Mouse (Mus musculus) neural tube, embryonic 12.5 days (tissue): Measurements from ENCODE around the gene Olfr67. TPM values are rescaled to one million over a fixed set of nuclear protein-coding genes. Genes with fewer than 3 reads are reported as not detected.
"Not testable (repeated sequence)": the region's sequence is repeated elsewhere in the genome, so short reads cannot be mapped to it uniquely, and the experiment has no call there.

Experiments
- ATAC-seq: fragments of 200-750 bp; cut with Nextera tagmentation; 2 replicates; pipeline ENCODE4 v1.8.0; 2017; ENCODE audit warnings: low read depth, mild to moderate bottlenecking, moderate TSS enrichment, moderate library complexity; ENCODE audit not compliant: low FRiP score
- H3K27ac ChIP-seq: fragments of 300-500 bp; sonication (generic); 2 replicates; pipeline ENCODE4 v1.5.1; 2016
- H3K27me3 ChIP-seq: fragments of 300-500 bp; sonication (generic); replicated peaks from 2 replicates; pipeline ENCODE4 v1.6.1; 2016; ENCODE audit warnings: mild to moderate bottlenecking
- H3K36me3 ChIP-seq: fragments of 300-500 bp; sonication (generic); 2 replicates; pipeline ENCODE4 v1.6.1; 2016; ENCODE audit warnings: mild to moderate bottlenecking
- H3K4me1 ChIP-seq: fragments of 300-500 bp; sonication (generic); 2 replicates; pipeline ENCODE4 v1.6.1; 2016
- H3K4me2 ChIP-seq: fragments of 300-500 bp; sonication (generic); replicated peaks from 2 replicates; pipeline ENCODE4 v1.6.1; 2016; ENCODE audit warnings: mild to moderate bottlenecking
- H3K4me3 ChIP-seq: fragments of 300-500 bp; sonication (generic); 2 replicates; pipeline ENCODE4 v1.5.1; 2016
- H3K9ac ChIP-seq: fragments of 300-500 bp; sonication (generic); 2 replicates; pipeline ENCODE4 v1.6.1; 2016; ENCODE audit warnings: mild to moderate bottlenecking
- H3K9me3 ChIP-seq: fragments of 300-500 bp; sonication (generic); 2 replicates; pipeline ENCODE4 v1.6.1; 2016; ENCODE audit warnings: mild to moderate bottlenecking
- WGBS: fragments of 180-500 bp; shearing (Covaris S2); methylation state at CpG from one replicate; pipeline ENCODE4 v1.1.7; 2016; 5-methylcytosine and 5-hydroxymethylcytosine counted together
- polyA plus RNA-seq: library from polyadenylated mRNA; unstranded; fragments of >200 nt; fragmentation: Nextera tagmentation; extraction: Ambion mirVana; gene quantifications from 2 replicates; pipeline ENCODE4 v1.2.1, GENCODE M21; 2016

Gene Olfr67
- not detected in 2 replicates for polyA plus RNA-seq

- Histone ChIP-seq H3K4me2 (no peak within 1 kb of the TSS), H3K9me3 (no peaks in the 10 kb centered on the region), H3K4me1 (no peaks in the 10 kb centered on the region), H3K9ac (no peak within 1 kb of the TSS), H3K36me3 (no peaks in the 10 kb centered on the region), H3K4me3 (no peak within 1 kb of the TSS), H3K27ac (no peak within 1 kb of the TSS), H3K27me3 (no peaks in the 10 kb centered on the region)
- WGBS, result 88% methylated on average over 3 of the region's 3 CpGs
- no peak for ATAC-seq
Measured at GRCm38 (mm10) chr7:103791721-103792120, at the start of gene Olfr67. Gene Olfr67 (minus strand): TSS chr7:103791821.

- ATAC-seq, result no peak
- Histone ChIP-seq H3K27ac (no peak within 1 kb of the TSS), H3K4me2 (no peak within 1 kb of the TSS), H3K4me1 (no peaks in the 10 kb centered on the region), H3K9me3 (no peaks in the 10 kb centered on the region), H3K4me3 (no peak within 1 kb of the TSS), H3K36me3 (no peaks in the 10 kb centered on the region), H3K9ac (no peak within 1 kb of the TSS), H3K27me3 (no peaks in the 10 kb centered on the region)
- 71% methylated on average over 3 of the region's 3 CpGs for WGBS
Measured at GRCm38 (mm10) chr7:103840268-103840667, 48.6 kb upstream of the Olfr67 start, which contains the start of gene Hbb-bh2. Gene Hbb-bh2 (minus strand): TSS chr7:103840520.

- Histone ChIP-seq H3K4me1 (no peaks in the 10 kb centered on the region), H3K9ac (no peak within 1 kb of the TSS), H3K27me3 (no peaks in the 10 kb centered on the region), H3K4me2 (no peak within 1 kb of the TSS), H3K27ac (no peak within 1 kb of the TSS), H3K36me3 (no peaks in the 10 kb centered on the region), H3K9me3 (no peaks in the 10 kb centered on the region), H3K4me3 (no peak within 1 kb of the TSS)
- 93% methylated on average over 4 of the region's 4 CpGs for WGBS
- no peak for ATAC-seq
Measured at GRCm38 (mm10) chr7:103827808-103828207, 36.2 kb upstream of the Olfr67 start, which contains the start of gene Hbb-bs. Gene Hbb-bs (minus strand): TSS chr7:103828096.

GRCm38 (mm10) chr7:103827139-103827538 lies 35.5 kb upstream of the Olfr67 start:
- H3K4me2 ChIP-seq, H3K4me1 ChIP-seq, H3K27me3 ChIP-seq, H3K36me3 ChIP-seq, H3K9me3 ChIP-seq, ATAC-seq, H3K9ac ChIP-seq, H3K27ac ChIP-seq, H3K4me3 ChIP-seq: not testable (repeated sequence)
- no CpG with 5 or more reads among the region's 2 CpGs for WGBS

GRCm38 (mm10) chr7:103826255-103826887 lies 34.8 kb upstream of the Olfr67 start:
- no peaks in the 10 kb centered on the region for H3K9me3 ChIP-seq
- H3K4me3 ChIP-seq, result no peak overlapping the region
- no peaks in the 10 kb centered on the region for H3K27me3 ChIP-seq
- 69% methylated on average over 3 of the region's 3 CpGs for WGBS
- H3K9ac ChIP-seq, result no peak overlapping the region
- no peak overlapping the region for H3K27ac ChIP-seq
- H3K4me1 ChIP-seq, result no peaks in the 10 kb centered on the region
- H3K4me2 ChIP-seq, result no peak overlapping the region
- H3K36me3 ChIP-seq, result no peaks in the 10 kb centered on the region
- ATAC-seq, result no peak

- no peak overlapping the region for H3K4me3 ChIP-seq
- H3K4me1 ChIP-seq, result no peaks in the 10 kb centered on the region
- no peak overlapping the region for H3K9ac ChIP-seq
- WGBS, result 93% methylated on average over 3 of the region's 3 CpGs
- no peaks in the 10 kb centered on the region for H3K36me3 ChIP-seq
- no peak overlapping the region for H3K4me2 ChIP-seq
- H3K27ac ChIP-seq, result no peak overlapping the region
- H3K9me3 ChIP-seq, result no peaks in the 10 kb centered on the region
- H3K27me3 ChIP-seq, result no peaks in the 10 kb centered on the region
- no peak for ATAC-seq
Measured at GRCm38 (mm10) chr7:103825536-103826254, 34.1 kb upstream of the Olfr67 start.

GRCm38 (mm10) chr7:103824597-103824996 lies 33.0 kb upstream of the Olfr67 start:
- ATAC-seq, result no peak
- H3K27me3 ChIP-seq, result no peaks in the 10 kb centered on the region
- H3K9me3 ChIP-seq, result no peaks in the 10 kb centered on the region
- WGBS, result 91% methylated on average over 2 of the region's 2 CpGs
- H3K27ac ChIP-seq, result no peak overlapping the region
- no peak overlapping the region for H3K4me2 ChIP-seq
- no peaks in the 10 kb centered on the region for H3K36me3 ChIP-seq
- no peak overlapping the region for H3K9ac ChIP-seq
- H3K4me1 ChIP-seq, result no peaks in the 10 kb centered on the region
- H3K4me3 ChIP-seq, result no peak overlapping the region

- H3K27ac ChIP-seq, ATAC-seq: not testable (repeated sequence)
- 40% methylated on average over 1 of the region's 2 CpGs for WGBS
Measured at GRCm38 (mm10) chr7:103815085-103815484, 23.5 kb upstream of the Olfr67 start.

GRCm38 (mm10) chr7:103813766-103814165 lies 22.1 kb upstream of the Olfr67 start, which contains the start of gene Hbb-bt:
Gene Hbb-bt (minus strand): TSS chr7:103813996.
- H3K27me3 ChIP-seq, result no peaks in the 10 kb centered on the region
- no peaks in the 10 kb centered on the region for H3K36me3 ChIP-seq
- no peak within 1 kb of the TSS for H3K4me3 ChIP-seq
- H3K4me1 ChIP-seq, result no peaks in the 10 kb centered on the region
- no peak for ATAC-seq
- no peak within 1 kb of the TSS for H3K9ac ChIP-seq
- no peak within 1 kb of the TSS for H3K4me2 ChIP-seq
- whole genome bisulfite sequencing, result 86% methylated on average over 3 of the region's 3 CpGs
- H3K27ac ChIP-seq, result no peak within 1 kb of the TSS
- no peaks in the 10 kb centered on the region for H3K9me3 ChIP-seq

More at GRCm38 (mm10) chr7:103815085-103815484, 23.5 kb upstream of the Olfr67 start:
- not testable (repeated sequence) for H3K36me3 ChIP-seq, H3K4me1 ChIP-seq, H3K4me3 ChIP-seq, H3K9ac ChIP-seq, H3K27me3 ChIP-seq, H3K4me2 ChIP-seq, H3K9me3 ChIP-seq

GRCm38 (mm10) chr7:103813152-103813551 lies 21.5 kb upstream of the Olfr67 start:
- H3K36me3 ChIP-seq, H3K27me3 ChIP-seq, H3K4me1 ChIP-seq, H3K9me3 ChIP-seq, H3K4me3 ChIP-seq, H3K4me2 ChIP-seq, H3K27ac ChIP-seq, ATAC-seq, H3K9ac ChIP-seq: not testable (repeated sequence)
- WGBS, result no CpG with 5 or more reads among the region's 3 CpGs

GRCm38 (mm10) chr7:103812174-103812573 lies 20.6 kb upstream of the Olfr67 start:
- Histone ChIP-seq H3K9me3 (no peaks in the 10 kb centered on the region), H3K27ac (no peak overlapping the region), H3K4me3 (no peak overlapping the region), H3K36me3 (no peaks in the 10 kb centered on the region), H3K27me3 (no peaks in the 10 kb centered on the region), H3K9ac (no peak overlapping the region), H3K4me1 (no peaks in the 10 kb centered on the region), H3K4me2 (no peak overlapping the region)
- ATAC-seq, result no peak
- WGBS, result 76% methylated on average over 1 of the region's 1 CpGs

- no peak overlapping the region for H3K9ac ChIP-seq
- H3K4me3 ChIP-seq, result no peak overlapping the region
- no peaks in the 10 kb centered on the region for H3K36me3 ChIP-seq
- no peaks in the 10 kb centered on the region for H3K4me1 ChIP-seq
- WGBS, result 90% methylated on average over 1 of the region's 1 CpGs
- no peaks in the 10 kb centered on the region for H3K9me3 ChIP-seq
- H3K4me2 ChIP-seq, result no peak overlapping the region
- no peaks in the 10 kb centered on the region for H3K27me3 ChIP-seq
- ATAC-seq, result no peak
- H3K27ac ChIP-seq, result no peak overlapping the region
Measured at GRCm38 (mm10) chr7:103811223-103811845, 19.7 kb upstream of the Olfr67 start.
